Mouse (Mus musculus): Measurements from ENCODE around the gene Ank2. TPM values are rescaled to one million over a fixed set of nuclear protein-coding genes. Genes with fewer than 3 reads are reported as not detected.

Ank2 gene
- polyA plus RNA-seq, 1 experiment from 2014 or later = 19.6 TPM

DNA sequence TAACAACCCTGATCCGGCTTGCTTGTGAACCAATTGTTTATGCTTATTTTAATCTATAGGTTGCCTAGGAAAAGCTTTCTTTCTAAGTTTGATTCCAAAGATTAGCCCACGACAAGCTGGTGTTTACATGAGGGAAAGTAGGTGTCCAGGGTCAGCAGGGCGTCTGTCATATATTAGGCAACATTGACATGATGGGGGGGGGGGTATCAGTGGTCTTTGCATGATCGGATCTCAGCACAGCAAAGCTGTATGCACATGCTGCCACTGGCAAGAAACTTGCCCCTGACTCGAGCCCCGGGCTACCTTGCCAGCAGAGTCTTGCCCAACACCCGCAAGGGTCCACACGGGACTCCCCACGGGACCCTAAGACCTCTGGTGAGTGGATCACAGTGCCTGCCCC, 358.6 kb downstream of the Ank2 start:
- Histone ChIP-seq H3K9ac (no peak overlapping the region), H3K27me3 (ENCODE audit: insufficient read depth, low read length) (no peaks in the 10 kb centered on the region), H3K27ac (ENCODE audit: low read depth) (no peak overlapping the region), H3K4me1 (ENCODE audit: insufficient read depth) (no peaks in the 10 kb centered on the region), H3K36me3 (ENCODE audit: insufficient read depth) (no peaks in the 10 kb centered on the region), H3K4me3 (ENCODE audit: low read depth, low read length) (no peak overlapping the region), H3K9me3 (ENCODE audit: low read depth, low read length) (no peaks in the 10 kb centered on the region), H3K4me2 (no peak overlapping the region)
- 68% methylated on average over 9 of the region's 9 CpGs for WGBS
- DNase-seq = no peak
- TF ChIP-seq CTCF (IDR thresholded peaks at IDR 0.05; ENCODE audit: low read depth) = no peak
- ATAC-seq (ENCODE audit: insufficient read depth) = no peak

- H3K4me2 ChIP-seq = no peak overlapping the region
- TF ChIP-seq CTCF (IDR thresholded peaks at IDR 0.05; ENCODE audit: low read depth) = no peak
- DNase-seq = no peak
- no peaks in the 10 kb centered on the region for H3K4me1 ChIP-seq (ENCODE audit: insufficient read depth)
- ATAC-seq (ENCODE audit: insufficient read depth) = peak; percentile 38; the same call in 1 of the 2 replicates
- H3K27me3 ChIP-seq (ENCODE audit: insufficient read depth, low read length) = no peaks in the 10 kb centered on the region
- no peak overlapping the region for H3K4me3 ChIP-seq (ENCODE audit: low read depth, low read length)
- H3K9ac ChIP-seq = no peak overlapping the region
- no peaks in the 10 kb centered on the region for H3K36me3 ChIP-seq (ENCODE audit: insufficient read depth)
- no peaks in the 10 kb centered on the region for H3K9me3 ChIP-seq (ENCODE audit: low read depth, low read length)
- 46% methylated on average over 2 of the region's 2 CpGs for WGBS
- no peak overlapping the region; the same call in 1 of the 2 replicates for H3K27ac ChIP-seq (ENCODE audit: low read depth)
Observed at GRCm38 (mm10) chr3:127139638-127140037, 359.5 kb downstream of the Ank2 start.

DNA sequence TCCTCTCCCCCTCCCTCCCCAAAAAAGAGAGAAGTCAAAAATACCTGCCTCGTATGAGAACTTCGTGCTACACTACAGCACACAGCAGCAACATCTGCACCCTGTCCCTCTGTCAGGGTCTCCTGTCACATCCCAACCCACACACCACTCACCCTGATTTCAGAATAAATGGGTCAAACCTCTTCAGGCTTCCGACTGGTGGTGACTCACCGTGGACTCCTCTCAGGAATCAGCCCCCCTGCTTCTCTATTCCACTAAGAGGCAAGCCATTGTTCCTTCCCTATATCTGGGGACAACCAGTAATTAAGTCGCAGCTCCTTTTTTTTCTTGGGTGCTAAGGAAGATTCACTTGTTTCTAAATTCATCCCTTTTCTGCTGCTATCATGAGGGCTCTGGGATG, 361.6 kb downstream of the Ank2 start:
- H3K27ac ChIP-seq (ENCODE audit: low read depth) = no peak overlapping the region
- no peak overlapping the region for H3K4me3 ChIP-seq (ENCODE audit: low read depth, low read length)
- H3K4me2 ChIP-seq = no peak overlapping the region
- ATAC-seq (ENCODE audit: insufficient read depth) = no peak
- TF ChIP-seq CTCF (IDR thresholded peaks at IDR 0.05; ENCODE audit: low read depth) = no peak
- H3K4me1 ChIP-seq (ENCODE audit: insufficient read depth) = no peaks in the 10 kb centered on the region
- no peaks in the 10 kb centered on the region for H3K9me3 ChIP-seq (ENCODE audit: low read depth, low read length)
- H3K9ac ChIP-seq = no peak overlapping the region
- no peak for DNase-seq
- no peaks in the 10 kb centered on the region for H3K27me3 ChIP-seq (ENCODE audit: insufficient read depth, low read length)
- 51% methylated on average over 5 of the region's 5 CpGs for WGBS
- H3K36me3 ChIP-seq (ENCODE audit: insufficient read depth) = no peaks in the 10 kb centered on the region

GRCm38 (mm10) chr3:127134062-127134461, 365.1 kb downstream of the Ank2 start:
- no peak for DNase-seq
- no peaks in the 10 kb centered on the region for H3K9me3 ChIP-seq (ENCODE audit: low read depth, low read length)
- no peak for TF ChIP-seq CTCF (IDR thresholded peaks at IDR 0.05; ENCODE audit: low read depth)

DNA sequence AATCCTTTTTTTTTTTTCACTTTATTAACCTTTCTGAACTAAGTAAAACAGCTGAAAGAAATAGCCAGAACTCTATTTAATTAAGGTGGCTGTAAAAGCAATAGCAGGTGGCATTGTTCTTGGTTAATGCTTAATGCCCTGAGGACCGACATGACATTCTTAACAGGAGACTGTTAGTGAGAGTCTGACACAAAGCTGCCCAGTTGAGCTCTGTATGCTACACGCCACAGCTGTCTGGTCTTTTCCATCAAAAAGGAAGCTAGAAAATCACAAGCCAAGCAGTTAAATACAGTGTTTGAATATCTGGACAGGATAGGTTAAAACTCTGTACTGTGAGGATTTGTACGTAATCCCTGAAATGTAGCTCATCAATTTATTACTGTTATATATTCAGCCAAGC, 368.1 kb downstream of the Ank2 start:
- TF ChIP-seq CTCF (IDR thresholded peaks at IDR 0.05; ENCODE audit: low read depth) = no peak
- no peaks in the 10 kb centered on the region for H3K9me3 ChIP-seq (ENCODE audit: low read depth, low read length)
- H3K27ac ChIP-seq (ENCODE audit: low read depth) = no peak overlapping the region
- H3K9ac ChIP-seq = no peak overlapping the region
- no peaks in the 10 kb centered on the region for H3K36me3 ChIP-seq (ENCODE audit: insufficient read depth)
- WGBS = 48% methylated on average over 3 of the region's 3 CpGs
- no peak overlapping the region for H3K4me2 ChIP-seq
- no peak overlapping the region for H3K4me3 ChIP-seq (ENCODE audit: low read depth, low read length)
- 0 out of 2 replicates have a peak, but pooled peaks cover 4% of the 10 kb centered on the region for H3K4me1 ChIP-seq (ENCODE audit: insufficient read depth)
- ATAC-seq (ENCODE audit: insufficient read depth) (no peak), DNase-seq (no peak)
- no peaks in the 10 kb centered on the region for H3K27me3 ChIP-seq (ENCODE audit: insufficient read depth, low read length)

More at GRCm38 (mm10) chr3:127134062-127134461, 365.1 kb downstream of the Ank2 start:
- Histone ChIP-seq H3K4me2 (no peak overlapping the region), H3K27ac (ENCODE audit: low read depth) (no peak overlapping the region), H3K4me3 (ENCODE audit: low read depth, low read length) (no peak overlapping the region), H3K9ac (no peak overlapping the region), H3K36me3 (ENCODE audit: insufficient read depth) (no peaks in the 10 kb centered on the region), H3K4me1 (ENCODE audit: insufficient read depth) (no peaks in the 10 kb centered on the region), H3K27me3 (ENCODE audit: insufficient read depth, low read length) (no peaks in the 10 kb centered on the region)
- 57% methylated on average over 2 of the region's 2 CpGs for WGBS
- no peak for ATAC-seq (ENCODE audit: insufficient read depth)

- no peak overlapping the region for H3K4me2 ChIP-seq
- no peak for TF ChIP-seq CTCF (IDR thresholded peaks at IDR 0.05; ENCODE audit: low read depth)
- DNase-seq (no peak), ATAC-seq (ENCODE audit: insufficient read depth) (no peak)
- no peak overlapping the region for H3K27ac ChIP-seq (ENCODE audit: low read depth)
- WGBS = 82% methylated on average over 12 of the region's 12 CpGs
- no peaks in the 10 kb centered on the region for H3K27me3 ChIP-seq (ENCODE audit: insufficient read depth, low read length)
- 0 out of 2 replicates have a peak, but pooled peaks cover 4% of the 10 kb centered on the region for H3K4me1 ChIP-seq (ENCODE audit: insufficient read depth)
- no peaks in the 10 kb centered on the region for H3K36me3 ChIP-seq (ENCODE audit: insufficient read depth)
- H3K4me3 ChIP-seq (ENCODE audit: low read depth, low read length) = no peak overlapping the region
- no peaks in the 10 kb centered on the region for H3K9me3 ChIP-seq (ENCODE audit: low read depth, low read length)
- no peak overlapping the region for H3K9ac ChIP-seq
Observed at GRCm38 (mm10) chr3:127130167-127130770, 368.9 kb downstream of the Ank2 start.

DNA sequence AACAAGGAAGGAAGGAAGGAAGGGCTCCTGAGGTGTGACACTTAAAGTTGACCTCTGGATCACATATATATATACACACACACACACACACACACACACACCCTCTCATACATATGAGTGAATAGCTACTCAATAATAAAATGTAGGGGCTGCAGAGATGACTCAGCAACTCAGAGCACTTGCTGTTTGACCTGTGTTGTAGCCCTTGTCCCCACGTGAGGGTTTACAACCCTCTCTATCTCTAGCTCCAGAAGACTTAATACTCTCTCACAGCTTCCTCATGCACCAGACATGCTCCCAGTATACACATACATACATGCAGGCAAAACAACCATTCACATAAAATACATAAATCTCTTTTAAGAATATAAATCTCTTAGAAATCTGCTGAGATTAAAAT, 369.4 kb downstream of the Ank2 start:
- H3K9me3 ChIP-seq (ENCODE audit: low read depth, low read length) = no peaks in the 10 kb centered on the region

More for the DNA sequence above, 369.4 kb downstream of the Ank2 start:
- no peaks in the 10 kb centered on the region for H3K36me3 ChIP-seq (ENCODE audit: insufficient read depth)
- H3K4me1 ChIP-seq (ENCODE audit: insufficient read depth) = peaks cover 7% of the 10 kb centered on the region; the same call in 1 of the 2 replicates
- H3K27me3 ChIP-seq (ENCODE audit: insufficient read depth, low read length) = no peaks in the 10 kb centered on the region
- no peak overlapping the region for H3K4me2 ChIP-seq
- no peak overlapping the region for H3K4me3 ChIP-seq (ENCODE audit: low read depth, low read length)
- H3K27ac ChIP-seq (ENCODE audit: low read depth) = no peak overlapping the region
- 54% methylated on average over 1 of the region's 1 CpGs for WGBS
- no peak for TF ChIP-seq CTCF (IDR thresholded peaks at IDR 0.05; ENCODE audit: low read depth)
- DNase-seq = no peak
- H3K9ac ChIP-seq = no peak overlapping the region
- ATAC-seq (ENCODE audit: insufficient read depth) = no peak
